Mouse (Mus musculus) gastrocnemius, adult 2 months (tissue): ENCODE measurements around the gene Cs. TPM values are rescaled to one million over a fixed set of nuclear protein-coding genes. Genes with fewer than 3 reads are reported as not detected.

ENCODE experiments used
- DNase-seq: peaks from one replicate; pipeline ENCODE4 v3.0.0; 2022
- H3K27ac ChIP-seq: fragments of 200-600 bp; 2 replicates; pipeline ENCODE4 v1.8.1; 2022; ENCODE audit warnings: mild to moderate bottlenecking
- H3K4me3 ChIP-seq: fragments of 200-600 bp; 2 replicates; pipeline ENCODE4 v1.8.1; 2022; ENCODE audit warnings: mild to moderate bottlenecking, moderate library complexity
- CTCF ChIP-seq: fragments of 200-600 bp; IDR thresholded peaks from 2 replicates; pipeline ENCODE4 v1.8.1; 2022; ENCODE audit warnings: antibody characterized with exemption, mild to moderate bottlenecking, moderate library complexity
- intact Hi-C: fragments of 180-260 bp; cut with DNase I; formaldehyde crosslinking; loops from one replicate; pipeline ENCODE4 v1.15.1; 2025
- microRNA-seq: library from miRNA; unstranded; fragments of <30 nt; microRNA quantifications from one replicate; pipeline ENCODE4 v1.2.0, GENCODE M21; 2021
- total RNA-seq, 2 experiments: library from RNA; stranded (reverse); gene quantifications; 2 replicates each; pipeline ENCODE4 v1.2.3; 2021

The Cs gene
- total RNA-seq, 2 experiments from 2014 or later = 541 to 658 TPM

DNA sequence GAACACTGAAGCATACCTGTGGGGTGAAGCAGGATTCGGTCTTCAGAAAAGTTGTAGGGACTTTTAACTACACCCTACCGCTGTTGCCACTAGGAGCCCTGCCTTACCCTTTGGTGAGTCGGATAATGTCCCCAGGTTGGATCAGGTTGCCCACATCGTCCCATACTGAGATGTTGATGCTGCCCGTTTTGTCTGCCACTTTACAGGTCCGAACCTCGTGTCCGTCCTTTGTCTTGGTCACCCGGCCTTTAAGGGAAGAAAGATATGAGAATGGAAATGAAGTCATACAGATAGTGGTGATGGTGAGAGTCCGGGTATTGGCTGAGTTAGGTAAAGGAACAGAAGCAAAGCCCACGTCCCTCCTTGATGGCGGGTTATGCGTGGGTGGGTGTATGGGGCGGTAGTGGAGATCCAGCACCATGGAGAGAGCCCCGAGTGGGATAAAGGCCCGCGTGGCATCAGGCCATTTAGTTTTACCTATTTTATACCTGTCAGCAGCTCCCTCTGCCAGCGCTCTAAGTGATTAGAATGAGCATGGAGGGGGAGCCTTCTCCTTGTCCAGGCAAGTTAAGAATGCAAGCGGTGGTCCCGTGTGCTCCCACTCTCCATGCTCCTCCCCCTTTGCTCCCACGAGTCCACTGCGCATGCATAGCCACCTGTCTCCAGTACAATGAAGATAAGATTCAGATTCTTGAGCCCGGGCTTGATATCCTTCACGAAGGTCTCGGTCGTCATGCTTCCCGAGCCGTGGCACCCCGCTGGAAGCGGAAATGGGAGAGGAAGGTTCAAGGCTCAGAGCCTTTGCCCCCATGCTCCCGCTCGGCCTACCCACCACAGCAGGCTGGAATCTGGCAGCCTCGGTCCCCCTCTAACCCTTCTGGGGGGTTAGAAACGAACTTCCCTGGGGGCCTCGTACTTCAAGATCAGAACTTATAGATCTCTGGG lies 71.3 kb downstream of the Cs start:
- no peak for TF ChIP-seq CTCF
- Histone ChIP-seq H3K4me3 (peak overlapping the region; percentile 70), H3K27ac (peak overlapping the region; percentile 91)
- no peak for DNase-seq
- intact Hi-C loops = no loop called here

GRCm38 (mm10) chr10:128409692-128410559 lies 72.4 kb downstream of the Cs start:
- peak; percentile 97 for DNase-seq
- peak overlapping the region; percentile 92 for H3K27ac ChIP-seq
- peak; percentile 78 for TF ChIP-seq CTCF
- H3K4me3 ChIP-seq = peak overlapping the region; percentile 70
- intact Hi-C loops = loop anchor here (1.0 kb wide), 1 partner anchor 45 kb away; no protein-coding TSS in a partner anchor

GRCm38 (mm10) chr10:128410560-128410845 lies 73.0 kb downstream of the Cs start:
- no peak for TF ChIP-seq CTCF
- intact Hi-C loops = loop anchor here (1.0 kb wide), 1 partner anchor 45 kb away; no protein-coding TSS in a partner anchor
- H3K27ac ChIP-seq = peak overlapping the region; percentile 92
- H3K4me3 ChIP-seq = peak overlapping the region; percentile 70
- DNase-seq = no peak

DNA sequence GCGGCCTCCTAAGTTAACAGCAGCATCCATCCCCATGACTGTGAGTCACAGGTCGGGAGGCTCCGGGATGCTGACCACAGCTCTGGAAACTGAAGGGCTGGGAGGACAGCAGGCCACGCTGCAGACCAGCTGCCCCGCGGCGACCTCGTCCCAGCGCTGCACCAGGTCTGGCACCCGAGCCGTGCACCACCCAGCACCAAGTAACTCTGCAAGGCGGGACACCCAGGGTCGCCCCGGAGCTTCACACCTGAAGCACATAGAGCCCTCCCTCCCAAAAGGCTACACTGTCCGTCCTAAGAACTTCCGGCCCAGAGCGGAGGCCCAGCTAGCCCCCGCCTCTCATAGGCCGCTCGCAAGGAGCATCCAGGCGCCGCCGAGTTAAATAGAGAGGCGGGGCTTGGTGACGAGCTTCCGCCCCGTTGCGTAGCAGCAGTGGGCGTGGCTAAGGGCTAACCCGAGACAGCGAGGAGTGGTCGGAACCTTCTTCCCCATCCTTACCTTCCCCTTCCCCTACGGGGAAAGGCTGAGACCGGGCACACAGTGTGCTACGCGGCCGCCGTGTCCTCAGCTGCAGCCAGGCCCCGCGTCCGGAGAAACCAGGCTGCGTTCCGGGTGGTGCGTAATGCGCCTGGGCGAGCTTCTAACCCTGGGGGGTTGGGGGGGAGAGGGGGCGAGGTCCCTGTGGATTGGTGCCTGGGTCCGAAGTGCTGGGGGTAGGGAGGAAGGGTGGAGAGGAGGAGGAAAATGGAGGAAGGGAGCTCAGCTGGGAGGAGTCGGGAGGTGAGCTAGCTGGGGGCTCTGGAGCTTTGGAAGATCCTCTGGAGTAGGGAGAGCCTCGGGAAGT lies 73.9 kb downstream of the Cs start, which contains the start of the genes Nabp2 and Rnf41:
Gene Nabp2, minus strand, starts transcription at position 282 of the 844 bp plus-strand sequence.
Gene Rnf41, plus strand, starts transcription at position 447 of the 844 bp plus-strand sequence.
- DNase-seq = peak; percentile 97
- TF ChIP-seq CTCF = no peak
- Histone ChIP-seq H3K27ac (peak within 1 kb of the TSS; percentile 92), H3K4me3 (peak within 1 kb of the TSS; percentile 70)
- intact Hi-C loops = no loop called here

DNA sequence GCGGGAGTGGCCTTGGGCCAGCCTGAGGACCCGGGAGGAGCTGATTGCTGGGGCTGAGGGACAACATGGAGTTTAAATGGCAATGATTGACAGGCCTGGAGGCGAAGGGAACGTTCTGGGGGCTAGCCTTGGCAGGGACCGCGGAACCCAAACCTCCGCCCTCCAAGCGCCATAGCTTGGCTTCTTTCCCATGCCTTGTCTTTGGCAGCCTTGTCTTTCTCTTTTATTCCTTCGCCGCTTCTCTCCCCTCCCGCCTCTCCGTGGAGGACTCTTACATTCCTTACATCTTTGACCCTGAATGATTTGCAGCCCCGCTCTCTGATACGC lies 74.5 kb downstream of the Cs start:
- intact Hi-C loops = no loop called here
- no peak for TF ChIP-seq CTCF
- no peak for DNase-seq
- H3K27ac ChIP-seq = peak overlapping the region; percentile 92
- peak overlapping the region; percentile 70 for H3K4me3 ChIP-seq

Small RNA genes within 50 kb of the gene (microRNA-seq; reads per million reads assigned to microRNA genes)
- gene Gm25361 (not detected), gene Gm26308 (not detected), gene Mir6914 (not detected), gene Mir6915 (not detected)

Other genes with a start within 250 kb of the Cs start
- gene Baz2a, start 246.2 kb upstream of the Cs start, total RNA-seq = 10 to 100 TPM; 12.7 to 13.2 TPM
- gene Rbms2, start 157.4 kb upstream of the Cs start, total RNA-seq = 10 to 100 TPM; 51.8 to 71.2 TPM
- gene Gls2, start 143.3 kb upstream of the Cs start, total RNA-seq = under 1 TPM; 0.59 to 0.67 TPM
- 10 to 100 TPM; 29.5 to 36.4 TPM for gene Spryd4, start 125.9 kb upstream of the Cs start, total RNA-seq
- not detected for gene Mip, start 111.9 kb upstream of the Cs start, total RNA-seq
- gene Timeless, start 105.7 kb upstream of the Cs start, total RNA-seq = 1 to 10 TPM; 1.8 to 2.5 TPM
- not detected for gene Apon, start 83.6 kb upstream of the Cs start, total RNA-seq
- not detected for gene Apof, start 69.1 kb upstream of the Cs start, total RNA-seq
- gene Stat2, start 67.2 kb upstream of the Cs start, total RNA-seq = 1 to 10 TPM; 3.2 to 4.5 TPM
- not detected for gene Il23a, start 39.0 kb upstream of the Cs start, total RNA-seq
- gene Pan2, start 34.4 kb upstream of the Cs start, total RNA-seq = 1 to 10 TPM; 5.1 to 5.3 TPM
- 10 to 100 TPM; 35.1 to 52.1 TPM for gene Cnpy2, start 15.3 kb upstream of the Cs start, total RNA-seq
- 100 to 1,000 TPM; 447 to 542 TPM for gene Coq10a, start 31.3 kb downstream of the Cs start, total RNA-seq
- 10 to 100 TPM; 46.7 to 58.9 TPM for gene Ankrd52, start 39.4 kb downstream of the Cs start, total RNA-seq
- gene Slc39a5, start 63.5 kb downstream of the Cs start, total RNA-seq = not detected
- gene Nabp2, start 73.8 kb downstream of the Cs start, total RNA-seq = 10 to 100 TPM; 56.7 to 59.0 TPM
- gene Rnf41, start 73.9 kb downstream of the Cs start, total RNA-seq = 10 to 100 TPM; 13.3 to 13.4 TPM
- gene Smarcc2, start 121.5 kb downstream of the Cs start, total RNA-seq = 10 to 100 TPM; 46.5 to 53.2 TPM
- gene Myl6, start 156.4 kb downstream of the Cs start, total RNA-seq = 100 to 1,000 TPM; 171 to 179 TPM
- 10 to 100 TPM in 1 of 2 experiments, 1 to 10 TPM in 1; 6.5 to 17.8 TPM for gene Myl6b, start 161.0 kb downstream of the Cs start, total RNA-seq
- gene Esyt1, start 188.1 kb downstream of the Cs start, total RNA-seq = 10 to 100 TPM; 13.7 to 14.3 TPM
- gene Zc3h10, start 210.0 kb downstream of the Cs start, total RNA-seq = 1 to 10 TPM; 4.2 to 6.5 TPM
- 1,000 to 10,000 TPM in 1 of 2 experiments, 100 to 1,000 TPM in 1; 932 to 1,025 TPM for gene Rpl41, start 211.6 kb downstream of the Cs start, total RNA-seq
- 10 to 100 TPM; 37.8 to 39.3 TPM for gene Pa2g4, start 228.3 kb downstream of the Cs start, total RNA-seq